Mouse (Mus musculus) MEL (cell line): Measurements from ENCODE around the gene Camkk2. TPM values are rescaled to one million over a fixed set of nuclear protein-coding genes. Genes with fewer than 3 reads are reported as not detected.

Source experiments
- DNase-seq: peaks from one replicate; pipeline ENCODE4 v3.0.0; 2011; ENCODE audit warnings: low read depth, low spot score
- H3K27ac ChIP-seq: 2 replicates; pipeline ENCODE4 v1.5.1; 2012; ENCODE audit warnings: low read depth, mild to moderate bottlenecking, control low read depth, low read length, moderate library complexity; ENCODE audit not compliant: control insufficient read depth
- H3K27me3 ChIP-seq, 2 experiments: fragments of 150-350 bp in 1 of 2; sonication (generic) in 1 of 2; 2 replicates each; pipeline ENCODE4 v1.6.1; 2012; ENCODE audit warnings: low read length in 2 of 2, mild to moderate bottlenecking in 2 of 2, improper control_type of control experiment in 1 of 2, moderate library complexity in 1 of 2; ENCODE audit not compliant: insufficient read depth in 2 of 2, control insufficient read depth in 1 of 2
- H3K36me3 ChIP-seq, 2 experiments: 2 replicates each; pipeline ENCODE4 v1.6.1; 2012 to 2014; ENCODE audit warnings: low read length in 2 of 2, improper control_type of control experiment in 1 of 2, inconsistent platforms in 1 of 2, mild to moderate bottlenecking in 1 of 2; ENCODE audit not compliant: insufficient read depth in 2 of 2, control insufficient read depth in 1 of 2
- H3K4me1 ChIP-seq, 2 experiments: fragments of 150-350 bp in 1 of 2; sonication (generic) in 1 of 2; 2 replicates each; pipeline ENCODE4 v1.6.1; 2012; ENCODE audit warnings: low read length in 2 of 2, improper control_type of control experiment in 1 of 2, mild to moderate bottlenecking in 1 of 2; ENCODE audit not compliant: insufficient read depth in 2 of 2, control insufficient read depth in 1 of 2
- H3K4me3 ChIP-seq, 2 experiments: fragments of 150-350 bp in 1 of 2; sonication (generic) in 1 of 2; 2 replicates each; pipeline ENCODE4 v1.5.1; 2012; ENCODE audit warnings: low read depth in 2 of 2, low read length in 2 of 2, mild to moderate bottlenecking in 2 of 2, moderate library complexity in 2 of 2, control low read depth in 1 of 2, improper control_type of control experiment in 1 of 2; ENCODE audit not compliant: control insufficient read depth in 1 of 2, insufficient read depth in 1 of 2
- H3K79me2 ChIP-seq: 2 replicates; pipeline ENCODE4 v1.6.1; 2012; ENCODE audit warnings: mild to moderate bottlenecking, low read length, moderate library complexity; ENCODE audit not compliant: control insufficient read depth, poor library complexity, insufficient read depth
- H3K9ac ChIP-seq: 2 replicates; pipeline ENCODE4 v1.6.1; 2012; ENCODE audit warnings: low read depth, mild to moderate bottlenecking, control low read depth, low read length, moderate library complexity; ENCODE audit not compliant: control insufficient read depth, poor library complexity, severe bottlenecking
- H3K9me3 ChIP-seq: fragments of 150-350 bp; sonication (generic); replicated peaks from 2 replicates; pipeline ENCODE4 v1.6.1; 2012; ENCODE audit warnings: mild to moderate bottlenecking, low read length, improper control_type of control experiment, moderate library complexity; ENCODE audit not compliant: insufficient read depth
- CHD2 ChIP-seq: IDR thresholded peaks from 2 replicates; pipeline ENCODE4 v1.6.1; 2011; ENCODE audit warnings: low read length, improper control_type of control experiment
- CTCF ChIP-seq, 3 experiments: IDR thresholded peaks in 2 of 3; conservative IDR thresholded peaks in 1 of 3; 2 replicates each; pipeline ENCODE4 v1.5.1; 2011 to 2012; ENCODE audit warnings: low read length in 3 of 3, low read depth in 2 of 3, mild to moderate bottlenecking in 2 of 3, improper control_type of control experiment in 1 of 3, inconsistent platforms in 1 of 3, mixed read lengths in 1 of 3, moderate library complexity in 1 of 3; ENCODE audit not compliant: control insufficient read depth in 1 of 3, insufficient read depth in 1 of 3, poor library complexity in 1 of 3, severe bottlenecking in 1 of 3
- E2F4 ChIP-seq: IDR thresholded peaks from 2 replicates; pipeline ENCODE4 v1.6.1; 2011; ENCODE audit warnings: low read depth, low read length, improper control_type of control experiment, borderline replicate concordance
- ELF1 ChIP-seq: IDR thresholded peaks from 2 replicates; pipeline ENCODE4 v1.6.1; 2014; ENCODE audit warnings: low read depth, mild to moderate bottlenecking, inconsistent platforms, low read length, improper control_type of control experiment, moderate library complexity
- EP300 ChIP-seq, 2 experiments: IDR thresholded peaks; 2 replicates each; pipeline ENCODE4 v1.6.1; 2011; ENCODE audit warnings: improper control_type of control experiment in 2 of 2, low read length in 2 of 2, low read depth in 1 of 2, mild to moderate bottlenecking in 1 of 2
- ETS1 ChIP-seq: IDR thresholded peaks from 2 replicates; pipeline ENCODE4 v1.6.1; 2012; ENCODE audit warnings: low read depth, mild to moderate bottlenecking, inconsistent platforms, low read length, improper control_type of control experiment, moderate library complexity
- GABPA ChIP-seq: IDR thresholded peaks from 2 replicates; pipeline ENCODE4 v1.6.1; 2012; ENCODE audit warnings: low read depth, mild to moderate bottlenecking, inconsistent platforms, low read length, improper control_type of control experiment, moderate library complexity
- GATA1 ChIP-seq: IDR thresholded peaks from 2 replicates; pipeline ENCODE4 v1.6.1; 2011; ENCODE audit warnings: low read depth, low read length, improper control_type of control experiment
- HCFC1 ChIP-seq: IDR thresholded peaks from 2 replicates; pipeline ENCODE4 v1.6.1; 2012; ENCODE audit warnings: low read depth, mild to moderate bottlenecking, inconsistent platforms, low read length, improper control_type of control experiment, moderate library complexity
- MAFK ChIP-seq: IDR thresholded peaks from 2 replicates; pipeline ENCODE4 v1.6.1; 2011; ENCODE audit warnings: low read depth, mild to moderate bottlenecking, low read length, improper control_type of control experiment, borderline replicate concordance
- MAZ ChIP-seq: IDR thresholded peaks from 2 replicates; pipeline ENCODE4 v1.6.1; 2012; ENCODE audit warnings: low read depth, mild to moderate bottlenecking, inconsistent platforms, low read length, improper control_type of control experiment
- MEF2A ChIP-seq: IDR thresholded peaks from 2 replicates; pipeline ENCODE4 v1.6.1; 2014; ENCODE audit warnings: low read depth, mild to moderate bottlenecking, inconsistent platforms, low read length, improper control_type of control experiment; ENCODE audit not compliant: poor library complexity, insufficient replicate concordance, severe bottlenecking; ENCODE audit errors: extremely low read depth
- MXI1 ChIP-seq: IDR thresholded peaks from 2 replicates; pipeline ENCODE4 v1.6.1; 2011; ENCODE audit warnings: mild to moderate bottlenecking, low read depth, low read length, improper control_type of control experiment
- MYB ChIP-seq: IDR thresholded peaks from 2 replicates; pipeline ENCODE4 v1.6.1; 2011; ENCODE audit warnings: mild to moderate bottlenecking, low read depth, low read length, improper control_type of control experiment
- MYC ChIP-seq: IDR thresholded peaks from 2 replicates; pipeline ENCODE4 v1.6.1; 2011; ENCODE audit warnings: low read depth, mild to moderate bottlenecking, low read length, improper control_type of control experiment, moderate library complexity
- NELFE ChIP-seq: IDR thresholded peaks from 2 replicates; pipeline ENCODE4 v1.6.1; 2011; ENCODE audit warnings: low read depth, low read length, improper control_type of control experiment
- POLR2A ChIP-seq, 2 experiments: IDR thresholded peaks; 2 replicates each; pipeline ENCODE4 v1.6.1; 2011 to 2012; ENCODE audit warnings: low read length in 2 of 2, mild to moderate bottlenecking in 2 of 2, control low read depth in 1 of 2, improper control_type of control experiment in 1 of 2, low read depth in 1 of 2, moderate library complexity in 1 of 2; ENCODE audit not compliant: control insufficient read depth in 1 of 2, insufficient read depth in 1 of 2, poor library complexity in 1 of 2
- POLR2AphosphoS2 ChIP-seq: IDR thresholded peaks from 2 replicates; pipeline ENCODE4 v1.6.1; 2011; ENCODE audit warnings: low read length, improper control_type of control experiment
- POLR2AphosphoS5 ChIP-seq: IDR thresholded peaks from 2 replicates; pipeline ENCODE4 v1.6.1; 2012; ENCODE audit warnings: low read depth, borderline replicate concordance, mild to moderate bottlenecking, inconsistent platforms, low read length, moderate library complexity, mixed read lengths
- RAD21 ChIP-seq: IDR thresholded peaks from 2 replicates; pipeline ENCODE4 v1.6.1; 2011; ENCODE audit warnings: mild to moderate bottlenecking, low read depth, low read length, improper control_type of control experiment
- RCOR1 ChIP-seq: IDR thresholded peaks from 2 replicates; pipeline ENCODE4 v1.6.1; 2012; ENCODE audit warnings: low read depth, mild to moderate bottlenecking, inconsistent platforms, low read length, improper control_type of control experiment
- SIN3A ChIP-seq: IDR thresholded peaks from 2 replicates; pipeline ENCODE4 v1.6.1; 2012; ENCODE audit warnings: low read length, improper control_type of control experiment, inconsistent platforms
- SMC3 ChIP-seq: IDR thresholded peaks from 2 replicates; pipeline ENCODE4 v1.6.1; 2011; ENCODE audit warnings: low read depth, low read length, improper control_type of control experiment
- TBP ChIP-seq: IDR thresholded peaks from 2 replicates; pipeline ENCODE4 v1.8.0; 2011; ENCODE audit warnings: low read depth, low read length, improper control_type of control experiment
- TCF12 ChIP-seq: IDR thresholded peaks from 2 replicates; pipeline ENCODE4 v1.6.1; 2014; ENCODE audit warnings: low read depth, mild to moderate bottlenecking, inconsistent platforms, low read length, improper control_type of control experiment, moderate library complexity
- UBTF ChIP-seq: IDR thresholded peaks from 2 replicates; pipeline ENCODE4 v1.6.1; 2012; ENCODE audit warnings: low read depth, mild to moderate bottlenecking, inconsistent platforms, low read length, improper control_type of control experiment, moderate library complexity, borderline replicate concordance; ENCODE audit not compliant: insufficient read depth
- USF2 ChIP-seq, 2 experiments: IDR thresholded peaks; 2 replicates each; pipeline ENCODE4 v1.6.1; 2011 to 2012; ENCODE audit warnings: improper control_type of control experiment in 2 of 2, low read length in 2 of 2, borderline replicate concordance in 1 of 2, inconsistent platforms in 1 of 2, low read depth in 1 of 2, mild to moderate bottlenecking in 1 of 2; ENCODE audit not compliant: insufficient read depth in 1 of 2
- ZNF384 ChIP-seq: IDR thresholded peaks from 2 replicates; pipeline ENCODE4 v1.6.1; 2012; ENCODE audit warnings: low read depth, mild to moderate bottlenecking, inconsistent platforms, low read length, improper control_type of control experiment
- polyA plus RNA-seq, 2 experiments: library from polyadenylated mRNA; stranded (reverse) in 1 of 2; unstranded in 1 of 2; fragments of >175 nt in 1 of 2; fragments of >200 nt in 1 of 2; gene quantifications; 2 replicates each; pipeline versions ENCODE4 v1.2.1 to v1.2.4; 2012; ENCODE audit warnings: low replicate concordance in 2 of 2, low read depth in 1 of 2; ENCODE audit not compliant: insufficient read length in 2 of 2, insufficient read depth in 1 of 2, missing spikeins in 1 of 2
- total RNA-seq: library from RNA; depleted of rRNA; stranded (reverse); fragments of 300-350 nt; gene quantifications from 2 replicates; pipeline ENCODE4 v1.2.3, GENCODE M21; 2012

Camkk2 gene
- total and polyA plus RNA-seq, 3 experiments = 23.7 to 24.8 TPM; not detected in 1

GRCm38 (mm10) chr5:122769101-122769568, 10.1 kb downstream of the Camkk2 start:
- peaks cover 0 to 4% of the 10 kb centered on the region in 2 experiments; a peak in 3 of 4 replicates for H3K36me3 ChIP-seq

GRCm38 (mm10) chr5:122767283-122767682, 11.9 kb downstream of the Camkk2 start:
- H3K36me3 ChIP-seq = peaks cover 1 to 4% of the 10 kb centered on the region in 2 experiments
- TF ChIP-seq MYB (no peak), TCF12 (no peak), POLR2AphosphoS5 (no peak), RAD21 (no peak), MEF2A (no peak), ELF1 (no peak), GABPA (no peak), GATA1 (no peak), ETS1 (no peak), CTCF (IDR thresholded peaks at IDR 0.05 in 2 of 3, conservative IDR thresholded peaks at IDR 0.05 in 1 of 3; ENCODE audit: control insufficient read depth in 1 of 3, insufficient read depth in 1 of 3, low read depth in 2 of 3, low read length in 3 of 3, poor library complexity in 1 of 3, severe bottlenecking in 1 of 3) (no peak), NELFE (no peak), UBTF (no peak), MXI1 (no peak), ZNF384 (no peak), CHD2 (no peak), POLR2AphosphoS2 (no peak), USF2 (IDR thresholded peaks at IDR 0.05; ENCODE audit: borderline replicate concordance in 1 of 2, insufficient read depth in 1 of 2, low read depth in 1 of 2, low read length in 2 of 2) (no peak), MAZ (no peak), SMC3 (no peak), E2F4 (no peak)
- TF ChIP-seq, all 39 proteins: peak for 0
- no peak overlapping the region for H3K9ac ChIP-seq
- peaks cover 4 to 8% of the 10 kb centered on the region in 2 experiments; a peak in 3 of 4 replicates for H3K4me1 ChIP-seq
- DNase-seq = no peak
- no peaks in the 10 kb centered on the region for H3K27me3 ChIP-seq
- no peak overlapping the region for H3K4me3 ChIP-seq
- no peak overlapping the region for H3K27ac ChIP-seq
- H3K79me2 ChIP-seq = peaks cover 5% of the 10 kb centered on the region
- no peaks in the 10 kb centered on the region for H3K9me3 ChIP-seq

More at GRCm38 (mm10) chr5:122769101-122769568, 10.1 kb downstream of the Camkk2 start:
- Histone ChIP-seq H3K27ac (peak overlapping the region; percentile 33), H3K4me1 (peaks cover 4 to 8% of the 10 kb centered on the region in 2 experiments; a peak in 3 of 4 replicates), H3K79me2 (peaks cover 10% of the 10 kb centered on the region), H3K9ac (no peak overlapping the region), H3K9me3 (no peaks in the 10 kb centered on the region), H3K4me3 (no peak overlapping the region), H3K27me3 (no peaks in the 10 kb centered on the region)
- TF ChIP-seq ZNF384 (no peak), POLR2A (IDR thresholded peaks at IDR 0.05; ENCODE audit: control insufficient read depth in 1 of 2, insufficient read depth in 1 of 2, low read depth in 1 of 2, low read length in 2 of 2, poor library complexity in 1 of 2) (no peak; a peak in 1 of 4 replicates), MYC (peak; percentile 75), MAFK (no peak), SIN3A (0 out of 2 replicates have a peak, but pooled peaks have one; percentile 47), ELF1 (peak; percentile 84), TBP (peak; percentile 81; the same call in 1 of the 2 replicates), RAD21 (no peak), ETS1 (0 out of 2 replicates have a peak, but pooled peaks have one; percentile 42), RCOR1 (no peak), HCFC1 (peak; percentile 67), EP300 (IDR thresholded peaks at IDR 0.05; ENCODE audit: low read depth in 1 of 2, low read length in 2 of 2) (peak in 1 of 2 experiments; percentile 28)
- peak; percentile 89 for DNase-seq
